In the genomic region with DNA sequence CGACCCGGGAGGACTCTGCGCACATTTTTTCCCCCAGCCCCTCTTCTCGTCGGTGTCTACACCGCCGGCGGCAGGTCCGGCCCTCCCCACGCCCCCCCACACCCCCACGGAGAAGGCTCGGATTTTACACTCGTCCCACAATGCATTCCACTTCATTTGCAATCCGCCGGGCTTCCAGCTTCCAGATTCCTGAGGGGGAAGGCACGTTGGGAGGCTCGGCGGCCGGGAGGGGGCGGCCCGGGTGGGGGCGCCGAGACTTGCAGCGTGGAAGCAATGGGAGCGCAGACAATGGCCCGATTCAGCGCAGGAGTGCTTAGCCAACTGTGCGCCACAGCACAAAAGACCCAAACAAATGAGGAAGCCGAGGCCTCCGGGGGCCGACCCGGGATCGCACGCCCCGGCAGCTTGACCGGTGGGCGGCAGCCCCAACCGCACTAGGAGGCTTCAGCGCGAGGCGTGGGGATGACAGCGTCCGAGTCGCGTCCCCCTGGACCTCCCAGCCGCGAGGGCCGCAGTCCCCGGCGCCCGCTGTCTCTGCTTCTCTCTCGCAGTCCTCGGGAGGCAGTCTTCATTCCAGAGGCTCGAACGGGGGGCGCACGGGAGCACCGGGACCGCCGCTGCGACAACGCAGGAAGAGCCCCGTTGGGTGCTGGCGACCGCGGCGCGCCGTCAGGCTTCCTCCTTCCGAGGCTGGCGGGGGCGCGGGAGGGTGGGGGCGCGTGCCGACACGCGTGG, we compare ENCODE assay signal across 8 mouse cellular contexts.
A peak's percentile ranks its signal among the peaks of the same experiment; 100 is the strongest.
DNase-seq lines count a peak whose midpoint lies in the region; ATAC-seq and TF ChIP-seq lines count a peak whose summit lies in the region.

No protein-coding gene starts in this region.

- peak overlapping the region; percentile 94 for H3K9ac ChIP-seq in embryonic facial prominence, embryonic 12.5 days
- peak overlapping the region; percentile 92 for H3K9ac ChIP-seq in heart, embryonic 12.5 days
- H3K9ac ChIP-seq in liver, embryonic 16.5 days (ENCODE audit: low read depth, low read length) = no peak overlapping the region; the same call in 1 of the 2 replicates

- peak; percentile 75 for ATAC-seq in embryonic facial prominence, embryonic 12.5 days (ENCODE audit: insufficient number of reproducible peaks, insufficient read depth, low FRiP score, low TSS enrichment)
- ATAC-seq in heart, embryonic 12.5 days (ENCODE audit: insufficient number of reproducible peaks, low FRiP score) = peak; percentile 51
- no peak for ATAC-seq in liver, embryonic 16.5 days (ENCODE audit: low read depth)

- no peaks in the 10 kb centered on the region for H3K9me3 ChIP-seq in E14TG2a.4 (ENCODE audit: low read length)
- no peaks in the 10 kb centered on the region for H3K9me3 ChIP-seq in embryonic facial prominence, embryonic 12.5 days
- no peaks in the 10 kb centered on the region; the same call in 1 of the 2 replicates for H3K9me3 ChIP-seq in heart, embryonic 12.5 days (replicated peaks)
- H3K9me3 ChIP-seq in liver, embryonic 16.5 days (replicated peaks; ENCODE audit: control insufficient read depth, low read length) = no peaks in the 10 kb centered on the region

- WGBS in embryonic facial prominence, embryonic 12.5 days = under 1% methylated on average over 77 of the region's 78 CpGs
- 0% methylated on average over 74 of the region's 78 CpGs for WGBS in heart, embryonic 12.5 days
- WGBS in liver, embryonic 16.5 days (ENCODE audit: insufficient replicate concordance) = under 1% methylated on average over 67 of the region's 78 CpGs
- WGBS in olfactory bulb, adult 2 months = under 1% methylated on average over 78 of the region's 78 CpGs

- peak; percentile 64 for DNase-seq in adrenal gland, postnatal 14 days
- peak; percentile 64 to 84 for DNase-seq in layer of hippocampus, adult 18-20 months (ENCODE audit: low spot score in 2 of 2)
- no peak for DNase-seq in spleen, postnatal 36 days (ENCODE audit: low spot score in 2 of 2)

- peak overlapping the region; percentile 83 for H3K4me2 ChIP-seq in embryonic facial prominence, embryonic 12.5 days (replicated peaks)
- H3K4me2 ChIP-seq in heart, embryonic 12.5 days = peak overlapping the region; percentile 84
- peak overlapping the region; percentile 73 for H3K4me2 ChIP-seq in liver, embryonic 16.5 days (ENCODE audit: low read depth, low read length)

- peaks cover 74% of the 10 kb centered on the region for H3K27me3 ChIP-seq in E14TG2a.4 (ENCODE audit: insufficient read depth, low read length)
- no peaks in the 10 kb centered on the region for H3K27me3 ChIP-seq in embryonic facial prominence, embryonic 12.5 days
- H3K27me3 ChIP-seq in heart, embryonic 12.5 days (replicated peaks) = 0 out of 2 replicates have a peak, but pooled peaks cover 10% of the 10 kb centered on the region
- H3K27me3 ChIP-seq in liver, embryonic 16.5 days (ENCODE audit: control insufficient read depth, insufficient read depth, low read depth, low read length) = peaks cover 40% of the 10 kb centered on the region

- H3K4me1 ChIP-seq in E14TG2a.4 (replicated peaks; ENCODE audit: low read depth, low read length) = peaks cover 19% of the 10 kb centered on the region
- peaks cover 22% of the 10 kb centered on the region for H3K4me1 ChIP-seq in embryonic facial prominence, embryonic 12.5 days
- peaks cover 15% of the 10 kb centered on the region; the same call in 1 of the 2 replicates for H3K4me1 ChIP-seq in heart, embryonic 12.5 days (replicated peaks)
- H3K4me1 ChIP-seq in liver, embryonic 16.5 days (ENCODE audit: control insufficient read depth, low read depth, low read length) = no peaks in the 10 kb centered on the region
- H3K4me1 ChIP-seq in olfactory bulb, adult 2 months (ENCODE audit: control insufficient read depth, insufficient read depth, low read length) = peaks cover 12% of the 10 kb centered on the region

- peak overlapping the region; percentile 85 for H3K4me3 ChIP-seq in E14TG2a.4 (replicated peaks; ENCODE audit: low read length)
- H3K4me3 ChIP-seq in embryonic facial prominence, embryonic 12.5 days = peak overlapping the region; percentile 89
- peak overlapping the region; percentile 64 for H3K4me3 ChIP-seq in heart, embryonic 12.5 days
- peak overlapping the region; percentile 54 for H3K4me3 ChIP-seq in liver, embryonic 16.5 days (ENCODE audit: low read depth, low read length)
- H3K4me3 ChIP-seq in olfactory bulb, adult 2 months (ENCODE audit: insufficient read depth, low read depth, low read length) = peak overlapping the region; percentile 93

- no peaks in the 10 kb centered on the region for H3K36me3 ChIP-seq in E14TG2a.4 (ENCODE audit: insufficient read depth, low read length)
- no peaks in the 10 kb centered on the region for H3K36me3 ChIP-seq in embryonic facial prominence, embryonic 12.5 days
- H3K36me3 ChIP-seq in heart, embryonic 12.5 days = no peaks in the 10 kb centered on the region
- no peaks in the 10 kb centered on the region for H3K36me3 ChIP-seq in liver, embryonic 16.5 days (ENCODE audit: control insufficient read depth, insufficient read depth)

- peak overlapping the region; percentile 94 for H3K27ac ChIP-seq in embryonic facial prominence, embryonic 12.5 days
- peak overlapping the region; percentile 80 for H3K27ac ChIP-seq in heart, embryonic 12.5 days (ENCODE audit: poor library complexity, severe bottlenecking)
- H3K27ac ChIP-seq in liver, embryonic 16.5 days (ENCODE audit: low read length) = no peak overlapping the region
- peak overlapping the region; percentile 95 for H3K27ac ChIP-seq in olfactory bulb, adult 2 months (ENCODE audit: insufficient read depth, low read depth, low read length)

- no peak for TF ChIP-seq POLR2A in olfactory bulb, adult 2 months (IDR thresholded peaks at IDR 0.05; ENCODE audit: insufficient read depth, low read depth, low read length)

- TF ChIP-seq CTCF in E14TG2a.4 (conservative IDR thresholded peaks at IDR 0.05; ENCODE audit: low read length) = no peak
- no peak for TF ChIP-seq CTCF in olfactory bulb, adult 2 months (IDR thresholded peaks at IDR 0.05; ENCODE audit: insufficient read depth, low read depth, low read length)

Comparison
In these comparisons a context has a peak if more than half of its experiments do, and no peak if none do; other contexts are left out.
1. DNase-seq: peak in adrenal gland, postnatal 14 days (single experiment) and layer of hippocampus, adult 18-20 months (2 of 2); none in spleen, postnatal 36 days (0 of 2).
2. Peak in every context shown above with its lines, with median percentiles within 50 percentile points of each other: H3K4me3 ChIP-seq and H3K4me2 ChIP-seq.